Mouse (Mus musculus) liver, adult 2 months (tissue): ENCODE measurements at regions not wholly inside any gene's neighbourhood (a gene's known extent, or its start where the extent isn't known, plus 50 kb on each side); places are given as distances from the start of the nearest gene placed in this dataset.

ENCODE experiments used
- CTCF ChIP-seq: fragments of 200-500 bp; IDR thresholded peaks from 2 replicates; pipeline ENCODE4 v1.5.1; 2011; ENCODE audit warnings: low read depth, low read length, control low read depth
- POLR2A ChIP-seq: fragments of 200-500 bp; IDR thresholded peaks from 2 replicates; pipeline ENCODE4 v1.6.1; 2011; ENCODE audit warnings: low read length, control low read depth; ENCODE audit not compliant: insufficient read depth; ENCODE audit errors: extremely low read depth

DNA sequence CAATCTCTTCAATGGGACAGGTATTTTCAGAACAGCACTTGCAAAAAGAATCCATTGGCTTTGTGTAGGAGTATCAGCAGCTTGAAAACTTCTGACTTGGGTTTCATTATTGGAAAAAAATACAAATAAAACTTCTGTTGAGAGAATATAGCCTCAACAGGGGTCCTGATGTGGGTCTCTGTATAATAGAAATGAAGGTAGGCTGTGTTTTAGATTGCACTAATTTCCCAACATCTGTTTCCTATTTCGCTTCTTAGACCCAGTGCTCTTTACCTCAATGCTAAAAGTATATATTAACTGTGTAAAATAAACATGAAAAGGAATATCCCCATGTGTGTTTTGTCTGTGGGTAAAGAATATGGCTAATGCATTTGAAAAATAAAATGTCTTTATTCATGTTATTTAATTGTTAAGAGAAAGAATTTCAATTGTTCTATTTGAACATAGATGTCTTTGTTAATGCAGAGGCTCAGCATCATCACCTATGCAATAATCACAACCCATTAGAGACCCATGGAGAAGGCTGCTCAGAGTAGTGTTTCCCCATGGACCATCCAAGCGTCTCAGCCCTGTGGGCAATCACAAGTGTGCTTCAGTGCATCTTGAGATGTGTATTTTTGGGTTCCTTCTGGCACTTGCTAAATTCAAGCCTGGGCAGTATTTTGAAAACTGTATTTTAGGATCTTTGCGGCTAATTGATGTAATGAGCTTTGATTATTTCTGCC is 272.4 kb upstream of the Alcam start:
- TF ChIP-seq CTCF (no peak), POLR2A (no peak)
